Mouse (Mus musculus): ENCODE data around the gene Gm7951.
"Not testable (repeated sequence)": the region's sequence is repeated elsewhere in the genome, so short reads cannot be mapped to it uniquely, and the experiment has no call there.

Gm7951 gene

GRCm38 (mm10) chr14:42117269-42117668 lies at the start of gene Gm7951:
Gene Gm7951 (minus strand): TSS chr14:42117369.
- DNase-seq (ENCODE audit: low spot score) = not testable (repeated sequence)

- not testable (repeated sequence) for DNase-seq (ENCODE audit: low spot score)
These were observed 45.4 kb upstream of the Gm7951 start, which contains the start of gene Gm17027 for GRCm38 (mm10) chr14:42162522-42162921. Gene Gm17027 (minus strand): TSS chr14:42162622.

- DNase-seq (ENCODE audit: low spot score) = not testable (repeated sequence)
These were observed 17.4 kb upstream of the Gm7951 start for GRCm38 (mm10) chr14:42134571-42134970.

- DNase-seq (ENCODE audit: low spot score) = not testable (repeated sequence)
These were observed 16.6 kb upstream of the Gm7951 start for GRCm38 (mm10) chr14:42133806-42134205.
